Mouse (Mus musculus): ENCODE measurements at regions not wholly inside any gene's neighbourhood (a gene's known extent, or its start where the extent isn't known, plus 50 kb on each side); places are given as distances from the start of the nearest gene placed in this dataset.
"Not testable (repeated sequence)": the region's sequence is repeated elsewhere in the genome, so short reads cannot be mapped to it uniquely, and the experiment has no call there.

GRCm38 (mm10) chr15:41920270-41920669, 1786.1 kb downstream of the 9330182O14Rik start:
- DNase-seq (ENCODE audit: low spot score) = no peak

- DNase-seq (ENCODE audit: low spot score) = no peak
Measured at GRCm38 (mm10) chr15:41936697-41937096, 1802.5 kb downstream of the 9330182O14Rik start.

- DNase-seq (ENCODE audit: low spot score) = no peak
Measured at GRCm38 (mm10) chr15:41945226-41945625, 1811.1 kb downstream of the 9330182O14Rik start.

- no peak for DNase-seq (ENCODE audit: low spot score)
Measured at GRCm38 (mm10) chr15:41947888-41948287, 1813.7 kb downstream of the 9330182O14Rik start.

- DNase-seq (ENCODE audit: low spot score) = no peak
Measured at GRCm38 (mm10) chr15:41948347-41949093, 1814.4 kb downstream of the 9330182O14Rik start.

GRCm38 (mm10) chr15:41949094-41949461, 1814.9 kb downstream of the 9330182O14Rik start:
- DNase-seq (ENCODE audit: low spot score) = no peak

GRCm38 (mm10) chr15:41951276-41951675, 1817.1 kb downstream of the 9330182O14Rik start:
- DNase-seq (ENCODE audit: low spot score) = peak; percentile 10

- DNase-seq (ENCODE audit: low spot score) = no peak
Measured at GRCm38 (mm10) chr15:41960597-41960996, 1826.4 kb downstream of the 9330182O14Rik start.

- no peak for DNase-seq (ENCODE audit: low spot score)
Measured at GRCm38 (mm10) chr15:41970877-41971276, 1836.7 kb downstream of the 9330182O14Rik start.

- peak; percentile 84 for DNase-seq (ENCODE audit: low spot score)
Measured at GRCm38 (mm10) chr15:41973263-41973662, 1839.1 kb downstream of the 9330182O14Rik start.

- no peak for DNase-seq (ENCODE audit: low spot score)
Measured at GRCm38 (mm10) chr15:41977196-41977595, 1843.0 kb downstream of the 9330182O14Rik start.

- no peak for DNase-seq (ENCODE audit: low spot score)
Measured at GRCm38 (mm10) chr15:41977649-41978231, 1843.6 kb downstream of the 9330182O14Rik start.

GRCm38 (mm10) chr15:41983261-41983660, 1849.1 kb downstream of the 9330182O14Rik start:
- DNase-seq (ENCODE audit: low spot score) = no peak

GRCm38 (mm10) chr15:41984267-41984666, 1850.1 kb downstream of the 9330182O14Rik start:
- no peak for DNase-seq (ENCODE audit: low spot score)

GRCm38 (mm10) chr15:41986264-41986663, 1852.1 kb downstream of the 9330182O14Rik start:
- no peak for DNase-seq (ENCODE audit: low spot score)

GRCm38 (mm10) chr15:41989065-41989464, 1854.9 kb downstream of the 9330182O14Rik start:
- no peak for DNase-seq (ENCODE audit: low spot score)

GRCm38 (mm10) chr15:41991816-41992215, 1857.7 kb downstream of the 9330182O14Rik start:
- DNase-seq (ENCODE audit: low spot score) = no peak

- not testable (repeated sequence) for DNase-seq (ENCODE audit: low spot score)
Measured at GRCm38 (mm10) chr15:42032286-42032685, 1898.1 kb downstream of the 9330182O14Rik start.

GRCm38 (mm10) chr15:42047088-42047976, 1913.2 kb downstream of the 9330182O14Rik start:
- no peak for DNase-seq (ENCODE audit: low spot score)

GRCm38 (mm10) chr15:42056772-42057171, 1922.6 kb downstream of the 9330182O14Rik start:
- no peak for DNase-seq (ENCODE audit: low spot score)

- DNase-seq (ENCODE audit: low spot score) = no peak
Measured at GRCm38 (mm10) chr15:42068207-42068831, 1934.2 kb downstream of the 9330182O14Rik start.

GRCm38 (mm10) chr15:42069072-42069471, 1934.9 kb downstream of the 9330182O14Rik start:
- no peak for DNase-seq (ENCODE audit: low spot score)

Data from left cerebral cortex, adult 11 months (tissue).